Mouse (Mus musculus): Measurements from ENCODE around the gene Egf. TPM values are rescaled to one million over a fixed set of nuclear protein-coding genes. Genes with fewer than 3 reads are reported as not detected.
A peak's percentile ranks its signal among the peaks of the same experiment; 100 is the strongest.

Egf gene
- total RNA-seq, 2 experiments from 2014 or later = 1.2 to 1.8 TPM

DNA sequence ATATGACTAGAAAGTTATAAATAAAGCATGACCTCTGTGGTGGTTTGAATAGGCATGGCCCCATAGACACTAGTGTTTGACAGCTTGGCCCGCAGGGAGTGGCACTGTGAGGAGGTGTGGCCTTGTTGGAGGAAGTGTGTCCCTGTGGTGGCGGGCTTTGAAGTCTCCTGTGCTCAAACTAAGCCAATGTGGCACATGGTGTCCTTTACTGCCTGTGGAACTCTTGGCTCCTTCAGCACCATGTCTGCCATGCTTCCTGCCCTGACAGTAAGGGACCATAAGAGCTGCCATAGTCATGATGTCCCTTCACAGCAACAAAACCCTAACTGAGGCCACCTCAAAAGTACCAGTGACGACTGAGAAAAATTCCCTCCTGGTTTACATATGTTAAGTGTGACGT lies 102.6 kb downstream of the Egf start:
- ATAC-seq (replicated peaks; ENCODE audit: poor library complexity) = no peak

- ATAC-seq (replicated peaks; ENCODE audit: poor library complexity) = no peak
Measured at GRCm38 (mm10) chr3:129651765-129652164, 103.4 kb downstream of the Egf start.

DNA sequence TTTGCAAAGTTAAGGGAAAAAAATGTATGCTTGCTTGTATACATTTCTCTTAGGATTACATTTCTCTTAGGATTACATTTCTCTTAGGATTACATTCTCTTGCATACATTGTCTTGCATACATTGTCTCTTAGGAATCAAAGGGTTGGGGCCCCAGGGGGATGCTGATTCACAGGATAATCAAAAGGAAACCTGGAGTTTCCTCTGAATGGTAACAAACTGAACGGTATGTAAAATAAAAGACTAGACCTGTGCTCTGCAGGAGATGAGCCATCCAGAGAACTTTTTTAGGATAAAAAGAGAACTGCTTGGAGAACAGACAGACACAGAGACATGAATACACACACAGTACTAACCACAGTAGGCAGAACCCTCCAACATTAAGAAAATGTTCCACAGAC lies 104.2 kb downstream of the Egf start:
- no peak for ATAC-seq (replicated peaks; ENCODE audit: poor library complexity)

DNA sequence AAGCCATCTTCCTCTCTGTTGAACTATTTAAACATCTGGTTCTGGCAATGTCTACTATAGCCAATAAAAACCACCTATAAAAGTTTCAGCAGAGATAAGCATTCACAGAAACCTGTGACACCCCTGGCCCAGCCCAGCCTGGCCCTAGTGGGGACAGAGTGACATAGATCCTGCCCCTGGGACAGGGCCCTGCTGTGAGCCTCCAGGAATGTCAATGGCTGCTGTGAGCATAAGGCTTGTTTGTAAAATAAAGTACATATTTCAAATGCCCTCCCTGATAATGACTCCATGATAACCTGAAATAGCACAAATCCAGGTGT lies 104.9 kb downstream of the Egf start:
- no peak for ATAC-seq (replicated peaks; ENCODE audit: poor library complexity)

DNA sequence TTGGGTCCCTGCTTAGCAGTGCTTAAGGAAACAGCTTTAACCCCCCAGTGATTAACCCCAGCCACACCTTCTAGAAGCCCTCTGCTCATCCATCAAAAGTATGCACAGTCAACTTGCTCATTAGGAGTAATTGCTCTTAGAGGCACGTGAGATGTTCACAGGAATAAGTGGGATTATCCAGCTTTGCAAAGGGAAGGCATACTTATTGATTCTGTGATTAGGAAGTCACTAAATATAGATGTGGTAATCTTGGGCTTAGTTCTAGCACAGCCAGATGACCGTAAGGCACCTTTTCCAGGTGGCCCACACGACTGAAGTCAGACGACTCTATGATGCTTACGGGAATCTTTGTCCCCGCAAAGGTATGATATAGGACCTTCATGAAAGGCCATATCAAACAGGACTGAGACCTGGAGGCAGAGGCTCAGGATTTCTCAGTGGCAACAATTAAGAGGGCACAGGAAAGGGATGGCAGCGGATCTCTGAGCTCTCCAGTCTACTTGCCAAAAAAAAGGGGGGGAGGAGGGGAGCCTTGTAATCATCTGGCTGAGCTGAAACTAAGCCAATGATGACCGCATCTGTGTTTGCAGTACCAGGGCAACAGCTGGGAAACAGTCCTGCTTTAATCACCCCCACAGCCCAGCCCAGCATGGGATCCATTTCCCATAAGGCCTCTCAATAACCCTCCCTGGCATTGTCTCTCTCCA lies 105.4 kb downstream of the Egf start:
- ATAC-seq (replicated peaks; ENCODE audit: poor library complexity) = no peak

DNA sequence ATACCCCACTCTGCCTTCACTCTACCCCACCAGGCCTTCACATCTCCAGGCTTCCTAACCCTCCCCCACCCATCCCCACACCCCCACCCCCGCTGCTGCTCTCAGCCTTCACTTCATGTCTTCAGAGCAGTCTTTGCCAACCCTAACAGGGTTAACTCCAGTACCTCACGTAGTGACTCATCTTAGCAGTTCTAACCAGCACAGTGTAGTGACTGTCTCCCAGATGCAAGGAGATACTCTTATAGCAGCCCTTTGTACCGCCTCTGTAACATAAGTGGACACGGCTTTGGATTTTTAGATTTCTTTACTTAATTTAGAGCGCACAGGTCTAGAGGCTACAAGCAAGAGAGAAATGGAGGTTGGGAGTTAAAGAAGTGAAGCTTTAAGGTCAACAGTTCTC lies 106.5 kb downstream of the Egf start:
- no peak for ATAC-seq (replicated peaks; ENCODE audit: poor library complexity)

GRCm38 (mm10) chr3:129647312-129647711 lies 107.8 kb downstream of the Egf start:
- ATAC-seq (replicated peaks; ENCODE audit: poor library complexity) = no peak

GRCm38 (mm10) chr3:129646781-129647180 lies 108.3 kb downstream of the Egf start:
- ATAC-seq (replicated peaks; ENCODE audit: poor library complexity) = no peak

DNA sequence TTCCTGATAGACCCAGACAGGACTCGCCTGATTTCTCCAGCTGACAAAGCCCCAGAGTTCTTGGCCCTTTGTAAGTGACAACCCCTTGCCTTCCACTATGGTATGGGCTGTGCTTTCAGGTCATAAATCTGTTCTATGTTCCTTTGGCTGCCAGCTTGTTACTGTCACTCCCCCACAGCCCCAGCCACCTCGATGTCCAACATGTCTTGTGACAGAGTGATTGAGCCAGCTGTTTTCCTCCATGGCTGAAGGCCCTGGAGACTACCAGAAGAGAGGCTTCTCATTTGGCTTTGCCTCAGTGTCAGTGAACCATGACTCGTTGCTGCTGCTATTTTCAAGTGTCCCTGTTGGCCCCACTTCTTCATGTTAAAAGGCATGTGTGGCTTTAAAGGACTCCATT lies 109.7 kb downstream of the Egf start:
- ATAC-seq (replicated peaks; ENCODE audit: poor library complexity) = no peak

DNA sequence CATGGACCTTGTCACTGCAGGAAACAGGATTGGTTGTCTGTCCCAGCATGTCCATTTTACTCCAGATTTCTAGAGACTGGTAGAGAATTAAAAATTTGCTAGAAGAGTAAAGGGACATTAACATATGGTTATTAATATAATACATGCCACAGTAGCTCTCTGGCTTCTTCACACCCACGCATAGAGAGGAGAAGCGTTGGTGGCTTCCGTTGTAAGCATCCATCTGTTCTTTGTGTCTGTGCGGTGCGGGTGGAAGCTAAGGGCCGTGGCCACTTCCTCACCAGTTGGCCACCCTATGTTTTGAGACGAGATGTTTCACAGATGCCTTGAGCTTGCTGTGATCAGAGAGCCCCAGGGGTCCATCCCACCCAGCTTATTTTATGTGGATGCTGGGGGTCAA lies 113.5 kb downstream of the Egf start:
- ATAC-seq (replicated peaks; ENCODE audit: poor library complexity) = no peak

DNA sequence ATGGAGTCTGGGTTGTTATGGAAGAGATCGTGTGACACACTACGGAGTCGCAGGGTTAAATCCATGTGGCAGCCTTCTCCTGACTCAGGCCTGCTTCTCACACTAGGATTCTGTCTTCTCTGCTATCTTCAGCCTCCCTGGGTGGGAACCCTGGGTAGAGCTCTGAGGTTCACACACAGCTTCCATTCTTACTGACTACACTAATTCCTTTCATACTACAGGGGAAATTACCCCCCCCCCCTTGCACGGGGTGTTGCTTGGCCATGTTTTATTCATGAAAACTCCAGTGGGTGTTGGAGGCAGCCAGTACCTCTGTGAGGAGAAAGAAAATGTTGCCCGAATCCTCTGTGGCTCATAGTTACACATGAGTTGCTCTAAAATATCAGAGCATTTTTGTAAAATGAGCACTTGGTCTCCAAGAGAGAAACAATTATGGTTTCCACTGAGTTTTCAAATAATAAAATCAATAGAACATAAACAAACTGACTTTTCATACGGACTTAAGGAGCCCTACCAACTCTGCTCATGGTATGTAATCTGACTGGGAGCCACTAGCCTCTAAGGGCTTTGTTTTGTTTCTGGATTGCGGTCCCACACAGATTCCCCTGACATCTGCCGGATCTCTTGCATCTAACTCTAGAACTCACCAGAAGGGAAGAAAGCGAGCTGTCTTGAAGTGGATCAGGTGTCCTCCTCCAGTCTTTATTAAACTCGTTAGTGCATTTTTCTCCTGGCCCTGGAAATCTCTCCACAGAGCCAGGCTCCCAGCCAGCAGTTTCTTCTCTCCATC lies 114.7 kb downstream of the Egf start:
- no peak for ATAC-seq (replicated peaks; ENCODE audit: poor library complexity)

GRCm38 (mm10) chr3:129639701-129640100 lies 115.4 kb downstream of the Egf start:
- no peak for ATAC-seq (replicated peaks; ENCODE audit: poor library complexity)

DNA sequence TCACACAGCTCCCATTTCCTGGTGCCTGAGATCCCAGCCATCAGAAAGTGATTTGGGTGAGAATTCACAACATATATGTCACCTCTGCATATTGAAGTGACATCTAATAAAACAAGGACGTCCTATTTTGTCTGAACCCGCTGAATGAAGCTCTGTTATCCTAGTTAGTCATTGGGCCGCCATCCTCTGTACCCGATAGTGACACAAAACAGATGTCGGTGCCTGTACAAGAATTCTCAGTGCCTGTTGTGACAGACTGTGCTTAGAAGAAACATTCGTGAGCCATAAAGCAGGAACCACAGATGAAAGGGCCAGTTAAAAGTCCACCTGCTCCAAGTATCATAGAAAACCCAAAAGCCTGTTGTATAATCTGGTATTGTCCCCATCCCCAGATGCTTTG lies 117.7 kb downstream of the Egf start:
- no peak for ATAC-seq (replicated peaks; ENCODE audit: poor library complexity)

GRCm38 (mm10) chr3:129634260-129634901 lies 120.7 kb downstream of the Egf start:
- peak; percentile 64 for ATAC-seq (replicated peaks; ENCODE audit: poor library complexity)

DNA sequence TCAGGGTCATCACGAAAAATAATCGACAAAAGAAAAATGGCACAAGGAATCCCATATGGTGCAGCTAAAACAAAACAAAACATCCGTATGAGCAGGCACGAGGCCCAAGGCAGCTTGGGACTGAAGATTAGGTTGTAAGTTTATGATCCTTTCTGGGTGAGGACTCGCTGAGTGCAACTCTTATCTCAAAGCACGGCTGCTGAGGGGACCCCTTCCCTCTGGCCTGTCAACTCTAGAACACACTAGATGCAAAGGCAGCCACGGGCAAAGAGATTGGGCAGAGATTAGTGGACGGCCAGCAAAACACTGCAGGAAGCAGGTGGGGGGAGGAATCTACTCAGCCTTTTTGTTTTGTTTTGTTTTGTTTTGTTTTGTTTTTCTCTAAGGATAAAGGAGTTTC lies 121.6 kb downstream of the Egf start:
- peak; percentile 59 for ATAC-seq (replicated peaks; ENCODE audit: poor library complexity)

DNA sequence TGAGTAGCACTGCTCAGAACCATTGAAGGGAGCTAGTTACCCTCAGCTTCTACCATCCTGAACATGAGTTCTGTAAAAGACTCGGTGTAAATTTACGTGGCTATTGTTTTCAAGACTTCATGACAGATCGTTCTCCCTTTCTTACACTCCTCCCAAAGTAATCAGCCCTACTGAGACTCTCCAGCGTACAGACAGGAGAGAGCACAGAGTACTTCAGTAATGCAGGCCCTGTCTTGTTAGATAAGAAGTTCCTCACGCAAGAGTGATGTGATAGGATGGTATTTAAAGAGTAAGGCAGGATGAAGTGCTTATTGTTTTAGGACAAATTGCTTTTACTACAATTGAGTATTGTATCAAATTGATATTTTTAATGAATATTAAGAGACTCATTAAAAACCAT lies 123.3 kb downstream of the Egf start:
- ATAC-seq (replicated peaks; ENCODE audit: poor library complexity) = no peak

DNA sequence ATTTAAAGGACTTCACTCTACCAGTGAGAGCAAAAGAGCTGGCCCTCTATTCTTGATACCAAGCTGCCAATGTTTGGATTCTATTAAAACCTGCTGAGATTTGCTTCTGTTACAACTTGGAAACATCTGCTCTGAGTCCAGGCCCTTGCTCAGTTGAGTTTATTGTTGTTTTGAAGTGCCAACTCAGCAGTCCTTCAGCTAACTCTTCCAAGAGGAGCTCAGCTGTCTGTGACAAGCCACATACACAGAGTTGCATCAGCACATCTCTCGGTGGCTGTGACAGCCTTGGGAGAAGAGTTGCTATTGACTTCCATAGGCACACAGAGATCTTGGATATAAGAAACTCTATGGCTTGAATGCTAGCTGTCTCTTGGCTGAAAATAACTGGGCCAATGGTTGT lies 124.1 kb downstream of the Egf start:
- no peak for ATAC-seq (replicated peaks; ENCODE audit: poor library complexity)

Other genes with a start within 250 kb of the Egf start
- gene Elovl6, start 223.0 kb downstream of the Egf start, total RNA-seq (2015) = 16.2 and 22.7 TPM in 2 replicates
- gene Elovl6, start 223.0 kb downstream of the Egf start, total RNA-seq (2017) = 11.8 and 12.3 TPM in 2 replicates
- not detected in 2 replicates for gene Lrit3, start 48.7 kb upstream of the Egf start, total RNA-seq (2015)
- gene Lrit3, start 48.7 kb upstream of the Egf start, total RNA-seq (2017) = not detected in 2 replicates
- gene Rrh, start 67.3 kb upstream of the Egf start, total RNA-seq (2015) = 0.07 and 0.35 TPM in 2 replicates
- gene Rrh, start 67.3 kb upstream of the Egf start, total RNA-seq (2017) = 0.12 and 0.47 TPM in 2 replicates
- 49.3 and 64.6 TPM in 2 replicates for gene Gar1, start 76.1 kb upstream of the Egf start, total RNA-seq (2015)
- 23.6 and 26.9 TPM in 2 replicates for gene Gar1, start 76.1 kb upstream of the Egf start, total RNA-seq (2017)
- not detected in 2 replicates for gene Cfi, start 80.6 kb upstream of the Egf start, total RNA-seq (2015)
- gene Cfi, start 80.6 kb upstream of the Egf start, total RNA-seq (2017) = not detected in 2 replicates
- 32.2 and 40.1 TPM in 2 replicates for gene Pla2g12a, start 123.3 kb upstream of the Egf start, total RNA-seq (2015)
- gene Pla2g12a, start 123.3 kb upstream of the Egf start, total RNA-seq (2017) = 24.3 and 31.3 TPM in 2 replicates
- gene Casp6, start 146.1 kb upstream of the Egf start, total RNA-seq (2015) = 16.2 and 16.3 TPM in 2 replicates
- gene Casp6, start 146.1 kb upstream of the Egf start, total RNA-seq (2017) = 9.3 and 13.3 TPM in 2 replicates
- 3.3 TPM in 2 replicates for gene Mcub, start 214.9 kb upstream of the Egf start, total RNA-seq (2015)
- 4.2 and 4.4 TPM in 2 replicates for gene Mcub, start 214.9 kb upstream of the Egf start, total RNA-seq (2017)

Data from megakaryocyte progenitor cell, adult 5-6 weeks (primary cell).